Mouse (Mus musculus) large intestine, adult 2 months (tissue): Measurements from ENCODE around the gene Pappa2. TPM values are rescaled to one million over a fixed set of nuclear protein-coding genes. Genes with fewer than 3 reads are reported as not detected.

ENCODE experiments used
- DNase-seq: peaks from one replicate; pipeline ENCODE4 v3.0.0-alpha.2; 2012; ENCODE audit warnings: low read depth, low spot score
- WGBS: fragments of 180-500 bp; shearing (Covaris S2); methylation state at CpG from one replicate; pipeline ENCODE4 v1.1.7; 2018; 5-methylcytosine and 5-hydroxymethylcytosine counted together
- polyA plus RNA-seq: library from polyadenylated mRNA; depleted of rRNA; stranded (reverse); fragments of >200 nt; gene quantifications from 2 replicates; pipeline ENCODE4 v1.2.3, GENCODE M21; 2012; rRNA removed

The Pappa2 gene
- polyA plus RNA-seq: 0.01 and 0.11 TPM in 2 replicates

DNA sequence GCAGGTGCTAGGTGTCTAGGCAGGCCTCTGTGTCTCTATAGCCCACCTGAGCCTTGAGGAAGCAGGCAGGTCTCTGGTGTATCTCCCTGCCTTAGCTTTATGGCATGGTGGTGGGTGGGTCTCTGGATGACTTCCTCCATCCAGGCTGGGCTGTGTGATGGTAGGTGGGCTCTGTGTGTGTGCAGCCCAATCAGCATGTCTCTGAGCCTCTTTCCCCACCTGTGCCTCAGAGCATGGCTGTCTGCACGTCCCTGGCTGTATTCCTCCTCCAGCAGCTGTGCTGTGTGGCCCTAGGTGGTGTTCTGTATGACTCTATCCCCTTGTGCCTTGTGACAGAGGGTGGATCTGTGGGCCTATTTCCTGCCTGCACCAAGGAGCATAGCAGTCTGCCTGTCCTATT, at the start of gene Pappa2:
TSS of gene Pappa2 (minus strand) at position 101 of the 400 bp plus-strand sequence.
- 36% methylated on average over 1 of the region's 1 CpGs for WGBS
- DNase-seq: no peak

DNA sequence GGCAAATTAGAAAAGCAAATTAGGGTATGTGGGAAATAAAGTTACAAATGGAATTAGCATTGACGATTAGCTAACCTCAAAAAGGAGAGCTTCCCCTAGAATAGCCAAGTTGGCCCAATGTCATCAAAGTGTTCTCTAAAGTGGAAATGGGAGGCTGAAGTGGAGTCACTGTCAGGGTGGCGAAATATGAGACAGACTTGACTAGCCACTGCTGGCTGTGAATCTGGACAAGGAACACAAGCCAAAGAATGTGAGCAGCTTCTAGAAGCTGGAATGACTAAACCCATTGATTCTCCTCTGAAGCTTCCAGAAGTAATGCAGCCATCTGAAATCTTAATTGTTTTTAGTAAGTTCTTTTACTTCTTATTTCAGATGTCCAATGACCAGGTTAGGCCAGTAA, 48.8 kb upstream of the Pappa2 start:
- 84% methylated on average over 2 of the region's 2 CpGs for WGBS
- no peak for DNase-seq

DNA sequence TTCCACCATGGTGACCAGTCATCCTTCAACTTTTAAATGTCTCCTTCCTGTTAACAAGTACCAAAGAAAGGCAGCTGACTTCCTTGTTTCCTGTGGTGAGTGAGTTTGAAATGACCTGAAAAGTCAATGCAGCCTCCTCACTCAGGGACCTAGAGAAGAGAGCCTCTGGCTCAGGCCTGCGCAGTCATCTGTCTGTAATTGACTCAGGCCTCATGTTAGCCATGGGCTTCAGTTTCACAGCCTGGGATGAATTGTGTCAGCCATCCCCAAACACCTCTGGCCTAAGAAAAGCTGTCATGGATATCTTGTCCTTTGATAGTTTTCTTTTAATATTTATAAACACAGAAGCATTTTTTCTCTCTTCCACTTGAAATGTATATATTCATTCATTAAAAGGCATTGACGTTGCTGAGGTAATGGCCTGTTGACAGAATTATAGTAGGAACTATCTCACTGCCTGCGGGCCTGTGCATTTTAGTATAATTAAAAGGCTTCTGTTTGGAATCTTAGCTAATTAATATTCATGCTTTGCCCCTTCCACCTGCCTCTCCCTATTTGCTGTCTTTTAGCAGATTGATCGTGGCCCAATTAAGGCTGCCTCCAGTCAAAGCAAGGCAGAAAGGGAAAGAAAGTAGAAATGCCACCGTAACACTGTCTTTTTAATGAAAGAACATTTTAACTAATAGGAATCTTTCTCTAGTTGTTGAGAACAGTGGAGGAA, 34.8 kb upstream of the Pappa2 start:
- DNase-seq: no peak
- WGBS: 86% methylated on average over 5 of the region's 5 CpGs

DNA sequence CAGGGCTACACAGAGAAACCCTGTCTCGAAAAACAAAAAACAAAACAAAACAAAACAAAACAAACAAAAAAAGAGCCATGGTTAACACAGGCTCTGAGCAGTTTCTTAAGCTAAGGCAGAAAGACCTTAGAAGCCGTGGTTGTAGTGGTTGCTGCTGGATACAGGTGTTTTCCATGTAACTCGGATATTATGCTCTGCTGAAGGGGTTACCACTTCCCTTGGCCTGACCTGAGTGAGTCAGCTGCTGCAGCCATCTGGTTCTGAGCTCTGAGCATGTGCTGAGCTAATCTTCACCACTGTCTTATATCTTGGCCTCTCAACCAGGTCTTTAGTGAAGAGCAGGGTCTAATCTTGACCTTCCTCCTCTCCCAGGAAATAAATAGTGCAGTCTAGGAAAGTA, 6.8 kb upstream of the Pappa2 start:
- WGBS: 67% methylated on average over 3 of the region's 3 CpGs
- DNase-seq: no peak

DNA sequence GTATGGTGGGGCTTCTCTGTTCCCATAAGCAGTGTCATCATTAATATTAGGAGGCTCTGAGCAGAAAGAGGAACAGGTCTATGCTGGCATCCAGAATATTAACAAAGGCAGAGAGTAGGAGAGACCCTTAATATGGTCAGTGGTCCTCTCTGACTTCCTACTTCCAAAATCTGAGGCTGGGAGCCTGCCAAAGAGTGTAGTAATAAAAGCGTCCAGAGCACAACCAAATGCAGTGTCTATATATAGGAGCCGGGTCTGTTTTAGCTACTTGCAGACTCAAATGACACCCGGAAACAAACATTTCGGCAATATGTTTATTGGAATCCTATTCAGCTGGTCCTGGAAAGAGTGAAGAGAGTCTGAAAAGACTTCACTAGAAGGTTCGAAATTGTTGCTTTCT, 17.9 kb downstream of the Pappa2 start:
- no peak for DNase-seq
- 33% methylated on average over 5 of the region's 5 CpGs for WGBS

DNA sequence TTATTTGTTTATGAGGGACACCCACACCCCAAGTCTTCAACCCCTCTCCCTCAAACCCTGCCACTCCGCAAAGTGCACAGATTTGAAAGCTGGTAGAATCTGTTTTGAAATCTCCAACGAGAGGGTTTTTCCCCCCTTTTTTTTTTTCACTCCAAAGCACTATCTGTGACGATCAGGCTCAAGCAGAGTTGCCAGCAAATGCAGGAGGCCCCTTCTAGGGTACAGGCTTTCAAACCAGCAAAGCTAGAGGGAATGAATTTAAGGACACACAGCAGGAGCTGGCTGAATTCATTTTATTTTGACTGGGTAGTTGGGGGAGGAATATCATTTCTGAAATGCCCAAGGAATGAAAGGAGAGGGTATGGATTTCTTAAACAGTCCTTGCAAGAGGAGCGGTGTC, 19.3 kb downstream of the Pappa2 start:
- DNase-seq: no peak
- WGBS: 40% methylated on average over 4 of the region's 4 CpGs

DNA sequence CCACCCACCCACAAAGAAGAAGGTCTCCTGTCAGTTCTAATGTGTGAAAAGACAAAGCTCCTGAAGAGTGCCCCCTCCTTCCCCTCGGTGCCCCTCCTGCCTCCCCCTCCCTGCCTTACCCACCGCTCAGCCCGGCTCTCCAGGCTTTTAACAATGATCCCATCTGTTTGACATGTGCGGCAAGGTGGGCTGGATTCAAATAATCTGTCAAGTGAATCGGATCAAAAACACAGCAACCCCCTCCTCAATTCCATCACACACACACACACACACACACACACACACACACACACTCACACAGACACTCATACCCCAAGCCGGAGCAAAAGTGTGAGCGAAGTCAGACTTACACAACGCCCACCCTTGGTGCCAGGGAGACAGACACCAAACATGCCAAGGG, 19.7 kb downstream of the Pappa2 start:
- DNase-seq: no peak
- WGBS: 26% methylated on average over 8 of the region's 8 CpGs

DNA sequence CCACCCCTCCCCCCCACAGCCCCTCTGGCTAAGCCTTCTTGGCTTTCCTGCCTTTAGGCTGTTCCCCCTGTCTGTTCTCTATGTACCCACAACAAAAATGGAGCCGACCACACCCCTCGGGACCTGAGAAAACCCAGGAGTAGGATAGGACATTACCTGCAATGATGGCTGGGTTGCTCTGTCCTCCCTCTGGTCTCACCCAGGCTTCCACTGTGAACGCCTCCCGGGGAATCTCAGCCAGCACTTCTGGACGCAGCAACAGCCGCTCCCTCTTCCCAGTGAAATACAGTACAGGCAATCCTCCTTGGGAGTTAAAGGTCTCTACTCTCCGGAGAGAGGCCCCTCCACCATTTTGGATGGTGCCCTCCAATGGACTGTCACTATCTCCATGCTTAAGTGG, 23.9 kb downstream of the Pappa2 start:
- WGBS: 81% methylated on average over 7 of the region's 7 CpGs
- DNase-seq: no peak

DNA sequence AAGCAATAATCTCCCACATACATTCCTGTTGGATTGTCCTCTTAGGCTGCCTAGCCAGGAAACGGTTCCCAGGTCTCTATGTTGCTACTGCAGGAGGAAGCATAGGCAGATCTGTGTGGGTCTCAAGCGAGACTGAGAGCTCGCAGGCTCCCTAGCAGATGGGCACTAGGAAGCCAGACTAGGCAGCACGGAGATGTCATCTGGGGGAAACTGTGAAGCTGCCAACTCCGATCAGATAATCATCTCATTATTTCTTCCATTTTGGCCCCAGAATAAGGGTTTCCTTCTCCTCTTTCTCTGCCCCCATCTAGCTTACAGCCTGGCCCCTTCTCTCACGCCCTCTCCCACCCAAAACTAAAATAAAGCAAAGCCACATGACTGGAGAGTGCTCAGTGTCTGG, 25.5 kb downstream of the Pappa2 start:
- WGBS: 64% methylated on average over 6 of the region's 6 CpGs
- no peak for DNase-seq

DNA sequence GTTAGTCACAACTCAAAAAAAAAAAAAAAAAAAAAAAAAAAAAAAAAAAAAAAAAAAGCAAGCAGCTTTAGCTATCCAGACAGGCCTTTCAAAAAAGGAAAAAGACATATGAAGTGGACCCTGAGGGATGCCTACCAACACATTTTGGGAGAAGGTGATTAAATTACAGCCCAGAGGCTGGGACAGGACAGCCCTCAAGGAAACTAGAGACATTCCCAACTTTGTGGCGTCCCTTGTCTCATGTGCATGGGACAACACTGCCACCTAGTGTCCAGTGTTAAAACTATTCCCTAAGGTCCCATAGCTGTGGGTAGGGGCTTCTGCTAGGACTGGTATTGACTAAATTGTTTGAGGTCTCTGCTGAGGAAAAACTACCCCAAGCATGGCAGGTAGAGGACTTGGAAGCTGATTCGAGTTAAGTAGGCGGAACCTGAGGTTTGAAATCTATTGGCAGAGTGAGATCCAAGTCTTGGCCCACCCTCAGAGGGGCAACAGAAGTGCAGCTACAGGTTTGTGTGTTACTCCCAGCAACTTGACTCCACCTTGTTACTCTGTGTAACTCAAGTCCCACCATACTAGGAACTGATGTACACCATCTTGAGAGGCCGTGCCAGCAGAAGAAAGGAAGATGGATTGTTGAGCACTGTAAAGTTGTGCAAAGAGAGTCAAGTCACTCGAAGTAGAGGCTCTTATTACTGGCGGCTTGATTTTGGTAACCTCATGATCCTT, 26.6 kb downstream of the Pappa2 start:
- DNase-seq: peak; percentile 29
- 35% methylated on average over 6 of the region's 6 CpGs for WGBS

DNA sequence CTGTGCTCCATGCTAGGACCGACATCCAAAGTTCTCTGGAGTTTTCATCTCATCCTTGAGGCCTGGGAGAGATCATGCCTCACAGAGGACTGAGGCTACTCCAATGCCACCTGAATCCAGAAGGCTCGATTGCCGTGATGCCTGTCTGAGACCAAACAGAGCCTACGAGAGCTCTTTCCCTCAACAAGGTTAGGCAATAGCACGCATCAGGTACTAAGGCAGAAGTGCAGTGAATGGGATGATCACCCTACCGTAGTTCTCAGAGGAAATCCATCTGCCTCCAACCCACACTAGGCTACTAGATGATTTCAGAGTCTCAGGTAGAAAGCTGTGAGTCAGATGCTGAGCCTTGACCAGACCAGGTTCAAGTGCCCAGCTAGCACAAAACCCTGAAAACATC, 31.2 kb downstream of the Pappa2 start:
- DNase-seq: no peak
- WGBS: 89% methylated on average over 6 of the region's 6 CpGs

DNA sequence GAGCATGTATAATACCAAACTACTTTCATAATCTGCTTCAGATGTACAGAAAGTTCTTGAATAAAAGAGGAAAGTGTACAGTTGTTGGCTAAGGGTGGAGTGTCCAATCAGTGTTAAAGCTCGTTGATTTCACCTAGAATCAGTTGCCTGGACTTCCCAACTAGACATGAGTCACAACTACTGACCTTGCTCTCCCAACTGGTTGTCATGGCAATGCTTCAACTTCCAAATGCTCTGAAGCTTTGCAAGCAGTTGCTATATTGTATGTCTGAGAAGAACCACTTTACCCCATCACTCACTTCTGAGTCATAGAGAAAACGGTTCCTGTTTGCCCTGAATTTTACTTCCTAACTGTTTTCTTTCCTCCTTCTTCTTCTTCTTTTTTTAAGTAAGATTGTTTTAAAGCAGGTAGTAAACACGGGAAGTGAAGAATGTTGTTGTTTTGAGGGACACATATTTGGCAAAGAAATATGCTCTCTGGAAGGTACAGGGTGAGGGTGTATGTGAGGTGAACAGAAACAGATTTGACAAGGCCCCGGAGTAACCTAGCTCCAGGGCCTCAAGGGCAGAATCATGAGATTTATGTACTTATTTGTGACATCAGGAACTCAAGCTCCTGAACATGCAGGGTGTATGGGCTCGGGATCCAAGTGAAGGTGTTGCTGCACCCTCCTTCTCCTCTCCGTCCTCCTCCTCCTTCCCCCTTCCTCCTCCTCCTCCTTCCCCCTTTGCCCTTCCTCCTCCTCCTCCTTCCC, 32.1 kb downstream of the Pappa2 start:
- WGBS: 44% methylated on average over 6 of the region's 6 CpGs
- DNase-seq: no peak

DNA sequence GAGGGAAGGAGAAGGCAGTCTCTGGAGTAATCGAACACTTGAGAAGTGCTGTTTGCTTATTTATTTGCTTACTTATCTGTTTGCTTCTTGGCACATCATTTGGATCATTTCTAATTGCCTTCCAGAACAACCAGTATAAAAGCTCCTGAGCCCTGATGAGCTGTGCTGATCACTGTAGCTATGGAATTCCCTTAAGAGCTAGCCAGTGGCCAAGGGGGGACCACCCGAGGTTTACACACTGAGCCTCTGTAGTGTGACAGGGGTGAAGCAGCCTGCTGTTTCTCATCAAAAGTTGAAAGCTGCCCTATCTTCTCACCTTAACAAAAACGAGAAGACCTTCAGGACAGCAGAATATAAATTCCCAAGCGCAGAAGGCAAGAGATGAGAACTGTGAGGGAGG, 35.4 kb downstream of the Pappa2 start:
- no peak for DNase-seq
- WGBS: 57% methylated on average over 4 of the region's 4 CpGs

DNA sequence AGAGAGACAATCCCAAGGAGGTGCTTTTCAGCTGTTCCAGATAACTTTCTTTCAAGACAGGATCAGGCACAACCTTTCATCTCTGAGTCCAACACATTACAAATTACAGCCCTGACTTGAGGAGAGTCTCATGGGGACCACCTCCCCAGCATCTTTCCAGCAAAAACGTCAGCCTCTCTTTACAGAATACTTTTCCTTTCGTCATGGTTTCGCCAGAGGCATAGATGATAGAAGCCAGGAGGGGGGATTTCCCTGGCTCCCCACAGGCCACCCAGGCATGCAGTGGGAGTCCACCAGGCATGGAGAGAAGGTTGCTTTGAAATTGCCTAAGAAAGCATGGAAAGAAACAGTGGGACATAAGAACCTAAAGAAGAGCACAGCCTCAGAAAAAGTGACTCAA, 37.4 kb downstream of the Pappa2 start:
- DNase-seq: no peak
- WGBS: 68% methylated on average over 3 of the region's 3 CpGs

DNA sequence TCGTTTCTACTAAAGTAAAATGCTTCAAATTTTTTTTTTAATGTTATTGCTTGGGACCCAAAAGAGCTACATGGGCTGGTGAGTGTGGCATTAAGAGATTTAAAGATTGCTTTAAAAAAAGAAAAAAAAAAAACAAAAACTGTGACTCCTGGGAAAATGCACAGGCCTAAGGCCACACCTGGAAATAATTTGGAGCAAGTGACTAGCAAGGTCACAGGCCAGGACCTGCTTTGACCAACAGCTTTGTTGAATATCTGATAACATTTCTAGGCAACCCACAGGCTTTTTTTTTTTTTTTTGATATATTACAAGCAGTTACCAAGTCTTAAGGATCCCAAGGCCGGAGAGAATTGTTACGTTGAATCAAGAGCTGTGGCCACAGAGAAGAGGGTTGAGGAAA, 39.3 kb downstream of the Pappa2 start:
- no peak for DNase-seq
- WGBS: 84% methylated on average over 3 of the region's 3 CpGs

DNA sequence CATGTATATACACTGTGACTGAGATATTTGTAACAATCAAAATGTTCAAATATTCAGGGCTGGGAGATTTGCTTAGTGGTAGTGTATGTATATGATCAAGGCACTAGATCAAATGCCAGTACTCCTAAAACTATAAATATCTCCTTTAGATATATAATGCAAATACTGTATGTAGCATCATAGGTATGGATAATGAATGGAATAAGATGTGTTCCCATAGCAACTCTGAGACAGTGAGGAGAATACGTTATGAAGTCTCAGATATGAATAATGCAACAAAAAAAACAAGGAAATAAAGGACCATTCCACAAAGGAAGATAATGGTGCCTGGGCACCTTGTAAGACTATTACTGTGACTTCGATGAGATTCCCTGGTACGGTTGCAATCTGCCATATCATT, 45.8 kb downstream of the Pappa2 start:
- DNase-seq: no peak
- 87% methylated on average over 3 of the region's 3 CpGs for WGBS

DNA sequence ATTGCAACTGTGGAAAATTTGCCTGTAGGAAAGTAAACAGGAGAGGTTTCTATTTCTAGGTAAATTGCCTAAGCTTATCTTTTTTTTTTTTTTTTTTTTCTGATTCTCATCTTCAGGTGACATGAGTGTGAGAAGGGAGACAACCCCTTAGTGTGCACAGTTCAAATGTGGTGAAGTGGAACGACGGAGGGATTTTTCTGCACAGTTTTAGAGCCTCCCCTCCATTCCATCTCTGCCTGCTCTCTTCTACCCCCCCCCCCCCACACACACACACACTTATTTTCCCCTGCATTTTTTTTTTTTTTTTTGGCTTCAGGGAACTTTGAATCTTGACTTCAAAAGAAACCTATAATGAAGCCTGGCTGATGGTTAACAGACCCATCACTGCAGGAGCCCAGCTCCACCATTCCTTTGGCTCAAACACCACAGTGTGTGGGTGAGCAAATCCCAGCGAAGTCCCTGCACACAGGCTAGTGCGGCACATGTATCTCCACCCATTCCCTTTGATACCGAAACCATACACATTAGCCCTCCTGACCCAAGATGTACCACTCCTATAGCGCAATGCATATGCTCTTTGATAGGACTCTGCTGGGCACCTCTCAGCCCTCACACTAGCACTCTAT, 49.0 kb downstream of the Pappa2 start:
- no peak for DNase-seq
- WGBS: 35% methylated on average over 6 of the region's 6 CpGs

DNA sequence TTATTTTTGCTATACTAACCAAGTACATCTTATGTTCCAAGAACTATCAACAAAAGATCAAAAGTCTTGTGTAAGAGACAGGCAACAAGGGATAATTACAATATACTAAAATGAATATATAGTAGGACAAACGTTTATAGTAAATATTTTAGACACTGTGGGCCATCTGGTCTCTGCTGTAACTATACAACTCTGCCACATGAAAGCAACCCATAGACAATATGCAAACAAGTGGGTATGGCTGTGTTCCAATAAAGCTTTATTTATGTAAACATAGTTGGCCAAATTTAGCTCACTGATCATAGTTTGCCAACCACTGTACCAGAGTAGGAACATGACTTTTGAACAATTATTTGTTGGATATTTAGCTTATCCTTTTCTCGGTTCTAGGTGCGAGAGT, 50.9 kb downstream of the Pappa2 start:
- whole genome bisulfite sequencing: 61% methylated on average over 3 of the region's 3 CpGs
- no peak for DNase-seq

DNA sequence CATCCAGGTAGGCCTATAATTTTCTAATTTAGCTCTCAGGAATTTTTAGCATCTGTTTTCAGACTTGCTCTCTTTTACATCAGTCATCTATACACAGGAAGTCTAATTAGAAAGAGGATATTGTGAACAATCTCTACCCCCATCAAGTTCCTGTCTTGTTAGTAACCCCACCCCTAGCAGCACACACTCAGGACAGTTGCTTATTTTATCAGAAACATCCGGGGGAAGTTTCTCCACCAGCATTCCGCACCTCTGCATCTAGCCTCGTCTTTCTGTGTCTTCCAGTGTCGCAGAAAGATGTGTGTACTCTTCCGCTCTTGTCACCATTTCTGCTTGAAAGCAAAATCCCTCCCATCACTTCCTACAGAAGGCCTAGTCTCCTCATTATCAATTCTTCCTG, 59.8 kb downstream of the Pappa2 start:
- no peak for DNase-seq
- WGBS: 66% methylated on average over 5 of the region's 5 CpGs

DNA sequence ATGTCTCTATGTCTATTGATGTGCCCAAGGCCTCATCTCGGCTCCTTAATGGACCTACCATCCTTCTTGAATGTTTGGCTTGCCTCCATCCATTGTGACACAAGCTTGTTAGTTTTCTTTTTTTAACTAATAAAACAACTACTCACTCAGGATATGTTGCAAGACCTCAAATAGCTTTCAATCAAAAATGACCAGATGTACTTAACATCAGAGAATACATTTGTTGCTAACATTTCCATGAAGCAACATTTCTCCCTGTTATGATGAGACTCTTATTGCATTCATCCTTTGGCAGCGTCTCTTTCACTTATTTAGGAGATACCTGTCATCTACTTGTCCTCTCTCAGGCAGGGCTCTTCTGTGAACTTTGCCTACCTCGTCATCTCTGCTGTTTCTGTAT, 61.4 kb downstream of the Pappa2 start:
- WGBS: 54% methylated on average over 3 of the region's 3 CpGs
- no peak for DNase-seq
